Mouse (Mus musculus): ENCODE data around the gene Ddit4l.
"Not testable (repeated sequence)": the region's sequence is repeated elsewhere in the genome, so short reads cannot be mapped to it uniquely, and the experiment has no call there.

Gene Ddit4l

DNA sequence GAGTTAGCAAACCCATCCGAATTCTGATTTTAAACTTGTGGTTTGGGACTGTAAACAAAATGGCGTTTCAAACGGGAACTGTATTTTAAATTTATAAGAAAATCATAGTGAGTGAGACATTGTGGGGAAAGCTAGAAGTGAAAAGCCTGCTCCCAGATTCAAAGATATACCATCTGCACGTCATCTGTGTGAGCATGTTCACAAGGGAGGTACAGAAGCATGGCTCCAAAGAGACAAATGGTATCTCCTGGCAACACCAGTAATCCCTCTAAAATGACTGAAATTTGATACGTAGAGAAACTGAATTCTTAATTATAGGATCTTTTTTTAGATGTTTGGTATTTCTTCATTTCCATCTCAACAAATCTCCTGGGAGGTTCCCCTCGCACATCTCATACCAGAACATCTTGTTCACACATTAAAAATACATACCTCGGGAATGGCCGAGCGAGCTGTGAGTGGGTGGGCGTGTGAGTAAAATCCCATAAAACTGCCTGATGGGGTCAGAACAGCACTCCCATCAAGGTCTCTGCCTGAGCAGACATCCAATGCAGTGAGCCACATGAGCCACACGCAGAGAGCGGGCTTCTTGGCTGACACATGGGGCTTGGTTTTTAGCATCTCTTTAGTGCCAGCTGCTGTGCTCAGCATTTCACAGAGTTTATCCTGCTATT is 26.2 kb downstream of the Ddit4l start:
- DNase-seq (ENCODE audit: low spot score in 2 of 2) = no peak

DNA sequence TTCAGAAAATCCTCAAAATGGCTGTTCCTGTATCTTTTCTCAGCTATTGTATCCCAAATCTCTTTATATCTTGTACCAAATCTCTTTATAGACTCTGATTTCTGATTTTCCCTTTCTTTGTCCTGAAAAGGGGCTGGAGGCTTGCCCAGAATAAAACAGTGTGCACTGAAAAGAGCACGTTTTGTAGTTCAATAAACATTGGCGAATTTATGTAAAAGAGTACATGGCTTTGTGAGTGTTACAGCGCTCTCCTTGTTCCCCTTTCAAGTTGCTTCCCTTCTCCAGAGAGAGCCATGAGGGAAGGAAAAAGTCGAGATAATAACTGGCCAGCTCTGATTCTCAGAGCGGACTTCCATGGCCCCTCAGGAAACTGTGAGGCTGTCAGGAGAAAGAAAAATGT is 27.7 kb downstream of the Ddit4l start:
- no peak for DNase-seq (ENCODE audit: low spot score in 2 of 2)

DNA sequence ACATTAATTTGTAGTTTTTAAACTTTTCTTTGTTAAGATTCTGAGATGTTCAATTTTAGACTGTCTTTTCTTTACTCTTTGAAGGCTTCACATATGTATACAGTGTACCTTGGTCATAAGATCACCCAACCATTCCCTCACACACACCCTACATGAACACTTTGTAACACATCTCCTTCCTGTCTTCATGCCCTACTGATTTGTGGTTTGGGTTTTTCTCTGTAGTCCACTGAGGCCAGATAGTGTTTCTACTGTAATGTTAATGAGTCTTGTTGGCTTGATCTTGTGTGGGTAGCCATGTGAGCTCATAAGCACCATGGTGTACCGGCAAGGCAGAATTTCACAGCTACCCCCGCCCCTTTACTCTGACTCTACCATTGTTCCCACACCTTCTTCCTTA is 31.4 kb downstream of the Ddit4l start:
- DNase-seq (ENCODE audit: low spot score in 2 of 2) = no peak

DNA sequence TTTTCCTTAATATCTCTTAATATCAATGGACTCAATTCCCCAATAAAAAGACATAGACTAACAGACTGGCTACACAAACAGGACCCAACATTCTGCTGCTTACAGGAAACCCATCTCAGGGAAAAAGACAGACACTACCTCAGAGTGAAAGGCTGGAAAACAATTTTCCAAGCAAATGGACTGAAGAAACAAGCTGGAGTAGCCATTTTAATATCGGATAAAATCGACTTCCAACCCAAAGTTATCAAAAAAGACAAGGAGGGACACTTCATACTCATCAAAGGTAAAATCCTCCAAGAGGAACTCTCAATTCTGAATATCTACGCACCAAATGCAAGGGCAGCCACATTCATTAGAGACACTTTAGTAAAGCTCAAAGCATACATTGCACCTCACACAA is 49.8 kb downstream of the Ddit4l start, which contains the start of gene Gm21962:
Gene Gm21962, plus strand, starts transcription at position 301 of the 400 bp plus-strand sequence.
- not testable (repeated sequence) for DNase-seq (ENCODE audit: low spot score in 2 of 2)

All from natural killer cell, adult 2 months (primary cell).